Mouse (Mus musculus) heart, postnatal 0 days (tissue): ENCODE measurements around the gene Olfr559. TPM values are rescaled to one million over a fixed set of nuclear protein-coding genes. Genes with fewer than 3 reads are reported as not detected.

Experiments
- ATAC-seq: fragments of 200-750 bp; cut with Nextera tagmentation; 2 replicates; pipeline ENCODE4 v1.8.0; 2017; ENCODE audit warnings: low read depth, moderate number of reproducible peaks, moderate library complexity; ENCODE audit not compliant: insufficient read depth
- DNase-seq: peaks from one replicate; pipeline ENCODE4 v3.0.0-alpha.2; 2016; ENCODE audit warnings: low spot score
- H3K27ac ChIP-seq: fragments of 300-500 bp; sonication (generic); 2 replicates; pipeline ENCODE4 v1.5.1; 2014; ENCODE audit warnings: low read depth, mild to moderate bottlenecking
- H3K27me3 ChIP-seq: fragments of 300-500 bp; sonication (generic); 2 replicates; pipeline ENCODE4 v1.6.1; 2014; ENCODE audit warnings: low read length, mixed read lengths; ENCODE audit not compliant: control insufficient read depth, insufficient read depth
- H3K36me3 ChIP-seq: fragments of 300-500 bp; sonication (generic); replicated peaks from 2 replicates; pipeline ENCODE4 v1.6.1; 2014; ENCODE audit warnings: low read length, mixed read lengths; ENCODE audit not compliant: control insufficient read depth, insufficient read depth
- H3K4me1 ChIP-seq: fragments of 300-500 bp; sonication (generic); 2 replicates; pipeline ENCODE4 v1.6.1; 2014; ENCODE audit warnings: antibody characterized with exemption; ENCODE audit not compliant: control insufficient read depth, insufficient read depth
- H3K4me2 ChIP-seq: fragments of 300-500 bp; sonication (generic); 2 replicates; pipeline ENCODE4 v1.6.1; 2014; ENCODE audit warnings: low read depth, mild to moderate bottlenecking, low read length, moderate library complexity
- H3K4me3 ChIP-seq: fragments of 300-500 bp; sonication (generic); 2 replicates; pipeline ENCODE4 v1.5.1; 2014; ENCODE audit warnings: low read depth, low read length
- H3K9ac ChIP-seq: fragments of 300-500 bp; sonication (generic); replicated peaks from 2 replicates; pipeline ENCODE4 v1.6.1; 2014; ENCODE audit warnings: low read depth, low read length, mixed read lengths
- H3K9me3 ChIP-seq: fragments of 300-500 bp; sonication (generic); replicated peaks from 2 replicates; pipeline ENCODE4 v1.6.1; 2016; ENCODE audit warnings: low read length; ENCODE audit not compliant: control insufficient read depth
- CTCF ChIP-seq: IDR thresholded peaks from 2 replicates; pipeline ENCODE4 v1.5.1; 2016; ENCODE audit warnings: antibody characterized with exemption, control low read depth, low read depth
- EP300 ChIP-seq: IDR thresholded peaks from 2 replicates; pipeline ENCODE4 v1.6.1; 2016; ENCODE audit warnings: antibody characterized with exemption, low read depth
- WGBS: fragments of 180-500 bp; shearing (Covaris S2); extraction: QIAGEN DNeasy Blood & Tissue Kit; methylation state at CpG from one replicate; pipeline ENCODE4 v1.1.7; 2014; 5-methylcytosine and 5-hydroxymethylcytosine counted together
- polyA plus RNA-seq: library from polyadenylated mRNA; unstranded; fragments of >200 nt; fragmentation: Nextera tagmentation; extraction: Ambion mirVana; gene quantifications from 2 replicates; pipeline ENCODE4 v1.2.1, GENCODE M21; 2015
- total RNA-seq: library from RNA; depleted of rRNA; stranded (reverse); fragments of >200 nt; gene quantifications from 2 replicates; pipeline ENCODE4 v1.2.3, GENCODE M21; 2014; ENCODE audit warnings: low replicate concordance

Gene Olfr559
- total and polyA plus RNA-seq, 2 experiments from 2014 or later, result not detected

DNA sequence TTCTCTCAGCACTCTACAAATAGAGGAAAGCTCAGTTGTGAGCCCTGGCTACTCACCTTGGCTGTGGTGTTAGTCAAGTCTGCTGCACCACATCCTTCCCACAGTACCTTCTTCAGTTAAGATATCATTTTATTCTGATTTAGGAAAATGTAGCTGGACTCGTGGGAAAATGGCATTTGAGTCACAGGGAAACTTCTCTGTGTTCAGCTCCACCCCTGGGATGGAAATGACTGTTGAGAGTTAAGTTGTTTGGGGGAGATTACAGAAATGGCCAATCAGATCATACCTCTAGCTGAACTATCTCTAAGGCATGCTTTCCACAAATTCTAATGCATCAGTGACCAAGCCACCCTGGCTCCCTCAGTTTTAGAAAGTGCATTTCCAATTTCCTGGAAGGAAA lies 8.3 kb downstream of the Olfr559 start, which contains the start of gene Olfr33:
Gene Olfr33, minus strand, starts transcription at position 101 of the 400 bp plus-strand sequence.
- TF ChIP-seq EP300 (no peak), CTCF (no peak)
- Histone ChIP-seq H3K9me3 (0 out of 2 replicates have a peak, but pooled peaks cover 4% of the 10 kb centered on the region), H3K4me3 (no peak within 1 kb of the TSS), H3K4me2 (no peak within 1 kb of the TSS), H3K36me3 (no peaks in the 10 kb centered on the region), H3K27ac (no peak within 1 kb of the TSS), H3K27me3 (no peaks in the 10 kb centered on the region), H3K9ac (no peak within 1 kb of the TSS), H3K4me1 (no peaks in the 10 kb centered on the region)
- DNase-seq (no peak), ATAC-seq (no peak)
- 24% methylated on average over 1 of the region's 1 CpGs for WGBS

DNA sequence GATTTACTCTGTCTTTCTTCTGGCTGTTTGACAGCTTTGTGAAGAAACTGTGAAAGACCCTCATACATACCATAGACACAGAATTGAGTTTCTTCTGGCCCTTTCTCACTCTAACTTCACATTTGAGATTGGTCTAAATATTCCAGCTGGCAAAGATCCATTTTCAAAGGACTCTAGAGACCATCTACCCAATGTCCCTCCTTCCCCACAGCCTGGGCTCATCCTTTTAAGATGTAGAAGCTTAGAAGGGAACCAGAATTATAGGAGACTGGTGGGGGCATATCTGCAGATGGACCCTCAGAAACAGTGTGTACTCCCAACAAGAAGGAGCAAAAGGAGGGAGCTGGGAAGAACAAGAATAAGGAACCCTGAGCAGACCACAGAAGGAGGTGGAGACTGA lies 25.4 kb downstream of the Olfr559 start, which contains the start of gene Olfr558:
Gene Olfr558, plus strand, starts transcription at position 301 of the 400 bp plus-strand sequence.
- H3K27ac ChIP-seq, result no peak within 1 kb of the TSS
- no peaks in the 10 kb centered on the region for H3K9me3 ChIP-seq
- DNase-seq, result no peak
- H3K4me3 ChIP-seq, result no peak within 1 kb of the TSS
- H3K9ac ChIP-seq, result no peak within 1 kb of the TSS
- no peaks in the 10 kb centered on the region for H3K4me1 ChIP-seq
- TF ChIP-seq CTCF (no peak), EP300 (no peak)
- no peaks in the 10 kb centered on the region for H3K27me3 ChIP-seq
- ATAC-seq, result no peak
- no peak within 1 kb of the TSS for H3K4me2 ChIP-seq
- no peaks in the 10 kb centered on the region for H3K36me3 ChIP-seq

DNA sequence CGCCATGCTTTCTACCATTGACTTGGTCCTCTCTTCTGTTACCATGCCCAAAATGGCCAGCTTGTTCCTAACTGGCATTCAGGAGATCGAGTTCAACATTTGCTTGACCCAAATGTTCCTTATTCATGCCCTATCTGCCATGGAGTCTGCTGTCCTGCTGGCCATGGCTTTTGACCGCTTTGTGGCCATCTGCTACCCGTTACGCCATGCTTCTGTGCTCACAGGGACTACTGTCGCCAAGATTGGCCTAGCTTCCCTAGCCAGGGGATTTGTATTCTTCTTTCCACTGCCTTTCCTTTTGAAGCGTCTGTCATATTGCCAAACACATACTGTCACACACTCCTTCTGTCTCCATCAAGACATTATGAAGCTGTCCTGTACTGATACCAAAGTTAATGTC lies 28.8 kb downstream of the Olfr559 start:
- Histone ChIP-seq H3K4me2 (no peak overlapping the region), H3K27me3 (no peaks in the 10 kb centered on the region), H3K36me3 (no peaks in the 10 kb centered on the region), H3K27ac (no peak overlapping the region), H3K4me3 (no peak overlapping the region), H3K9ac (no peak overlapping the region), H3K4me1 (no peaks in the 10 kb centered on the region), H3K9me3 (no peaks in the 10 kb centered on the region)
- no peak for TF ChIP-seq CTCF
- TF ChIP-seq EP300, result no peak
- WGBS, result 78% methylated on average over 7 of the region's 7 CpGs
- no peak for ATAC-seq
- no peak for DNase-seq

DNA sequence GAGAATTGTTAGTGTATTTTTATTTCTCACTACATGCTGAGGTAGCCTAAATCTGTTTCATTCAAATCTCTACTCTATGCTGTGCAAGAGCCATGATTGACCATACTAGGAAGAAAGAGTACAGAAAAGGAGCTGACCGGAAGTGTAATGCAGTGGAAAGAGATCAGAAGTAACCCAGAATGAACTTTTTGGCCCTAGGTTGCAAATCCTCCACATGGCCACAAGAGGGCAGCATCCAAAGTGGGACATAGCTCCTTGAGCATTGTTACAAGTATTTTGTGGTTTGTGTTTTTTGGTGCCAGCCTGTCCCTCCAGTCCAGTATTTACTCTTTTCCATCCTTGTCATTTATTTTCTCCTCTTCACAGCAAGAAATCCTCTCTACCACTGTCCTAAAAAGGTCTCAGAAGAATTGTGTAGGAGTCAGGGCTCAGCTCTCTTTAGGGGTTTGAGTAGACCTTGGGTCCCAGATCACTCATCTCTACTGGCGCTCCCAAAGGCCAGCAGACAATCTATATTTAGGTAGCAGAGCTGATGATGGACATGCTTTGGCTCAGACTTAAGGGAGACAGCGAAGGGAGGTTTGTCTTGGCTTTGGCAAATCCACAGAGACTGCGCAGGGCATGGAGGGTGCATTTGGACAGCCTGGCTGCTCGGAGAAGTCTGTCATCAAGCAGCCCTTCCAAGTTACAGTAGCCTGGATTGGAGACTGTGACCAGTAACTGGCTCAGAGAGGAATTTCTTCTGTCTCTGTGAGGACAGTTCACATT lies 31.7 kb downstream of the Olfr559 start, which contains the start of gene Olfr557:
Gene Olfr557, plus strand, starts transcription at position 553 of the 768 bp plus-strand sequence.
- no peaks in the 10 kb centered on the region for H3K36me3 ChIP-seq
- H3K27ac ChIP-seq, result no peak within 1 kb of the TSS
- H3K4me1 ChIP-seq, result no peaks in the 10 kb centered on the region
- ATAC-seq, result no peak
- no peaks in the 10 kb centered on the region for H3K9me3 ChIP-seq
- H3K4me3 ChIP-seq, result no peak within 1 kb of the TSS
- no peaks in the 10 kb centered on the region for H3K27me3 ChIP-seq
- WGBS, result 50% methylated on average over 5 of the region's 5 CpGs
- H3K9ac ChIP-seq, result no peak within 1 kb of the TSS
- DNase-seq, result peak; percentile 16
- peak; percentile 80 for TF ChIP-seq CTCF
- no peak for TF ChIP-seq EP300
- no peak within 1 kb of the TSS for H3K4me2 ChIP-seq

DNA sequence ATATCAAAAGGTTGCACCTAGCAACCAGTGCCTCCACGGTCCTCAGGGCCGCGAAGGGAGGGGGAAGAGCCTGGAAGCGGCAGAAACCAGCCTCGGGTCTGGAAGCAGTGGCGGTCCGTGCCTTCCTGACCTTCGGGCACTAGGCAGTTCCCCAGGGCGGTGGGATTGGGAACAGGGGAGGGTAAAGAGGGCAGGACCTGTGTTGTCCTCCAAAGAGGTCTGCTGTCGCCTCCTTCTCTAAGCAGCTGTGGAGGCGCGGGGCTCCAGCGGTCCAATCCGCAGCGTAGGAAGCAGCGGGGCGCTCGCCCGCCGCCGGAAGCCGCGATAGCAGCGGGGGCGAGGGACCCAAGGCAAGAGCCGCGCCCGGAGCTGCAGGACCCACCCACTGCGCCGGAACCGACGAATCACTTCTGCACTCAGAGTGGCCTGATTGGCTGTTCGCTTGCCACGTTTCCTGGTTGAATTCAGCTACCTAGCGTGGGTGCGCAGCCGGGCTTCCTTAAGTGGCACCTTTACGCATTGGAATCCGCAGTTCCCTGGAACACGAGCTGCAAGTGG lies 40.3 kb downstream of the Olfr559 start, which contains the start of gene Trim68:
Gene Trim68, minus strand, starts transcription at position 384 of the 558 bp plus-strand sequence.
- Histone ChIP-seq H3K27ac (peak within 1 kb of the TSS; percentile 83), H3K4me1 (peaks cover 4% of the 10 kb centered on the region; the same call in 1 of the 2 replicates), H3K36me3 (peaks cover 11% of the 10 kb centered on the region; the same call in 1 of the 2 replicates), H3K9me3 (no peaks in the 10 kb centered on the region), H3K4me3 (peak within 1 kb of the TSS; percentile 69), H3K4me2 (peak within 1 kb of the TSS; percentile 74), H3K9ac (peak within 1 kb of the TSS; percentile 70), H3K27me3 (no peaks in the 10 kb centered on the region)
- ATAC-seq, result peak; percentile 100
- WGBS, result under 1% methylated on average over 39 of the region's 40 CpGs
- DNase-seq, result peak; percentile 93
- TF ChIP-seq EP300 (no peak), CTCF (no peak)
